Mouse (Mus musculus): ENCODE data around the gene Atp13a2. TPM values are rescaled to one million over a fixed set of nuclear protein-coding genes. Genes with fewer than 3 reads are reported as not detected.

The Atp13a2 gene
- polyA plus RNA-seq (2012; ENCODE audit: low replicate concordance), result 197 and 219 TPM in 2 replicates

GRCm38 (mm10) chr4:140986711-140987395 lies at the start of gene Atp13a2:
Atp13a2 (plus strand) TSS chr4:140986873.

GRCm38 (mm10) chr4:140960781-140961466 lies 25.7 kb upstream of the Atp13a2 start, which contains the start of gene Sdhb:
Sdhb (plus strand) TSS chr4:140961203.

DNA sequence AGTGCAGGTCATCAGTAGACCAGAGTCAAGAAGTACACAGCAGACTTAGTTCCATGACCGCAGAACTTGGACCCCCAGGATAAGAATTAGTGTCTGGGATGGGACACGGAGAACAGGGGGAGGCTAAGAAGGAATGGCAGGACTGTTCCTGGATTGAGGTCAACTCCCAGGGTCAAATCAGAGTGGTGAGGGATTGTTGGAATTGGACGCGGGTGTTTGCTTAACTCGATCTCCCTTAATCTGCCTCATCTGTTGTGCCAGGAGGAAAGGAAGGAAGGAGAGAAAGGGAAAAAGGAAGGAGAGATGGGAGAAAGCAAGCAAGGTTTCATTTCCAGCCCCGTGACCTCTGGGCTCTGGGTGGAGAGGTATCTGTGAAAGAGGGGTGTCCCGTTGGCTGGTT lies 23.4 kb downstream of the Atp13a2 start, which contains the start of gene Mfap2:
Gene Mfap2 (plus strand): TSS at position 301 of the 400 bp plus-strand sequence.

Other genes starting within 250 kb of the Atp13a2 start
- 0.07 TPM in 1 of 2 replicates, not detected in the other for gene Padi6, start 244.2 kb upstream of the Atp13a2 start, polyA plus RNA-seq (2012; ENCODE audit: low replicate concordance)
- gene Padi4, start 212.6 kb upstream of the Atp13a2 start, polyA plus RNA-seq (2012; ENCODE audit: low replicate concordance), result 1.5 and 4.5 TPM in 2 replicates
- 9.4 and 12.9 TPM in 2 replicates for gene Padi3, start 176.2 kb upstream of the Atp13a2 start, polyA plus RNA-seq (2012; ENCODE audit: low replicate concordance)
- gene Padi1, start 141.1 kb upstream of the Atp13a2 start, polyA plus RNA-seq (2012; ENCODE audit: low replicate concordance), result 0.22 and 0.39 TPM in 2 replicates
- gene Padi2, start 80.5 kb upstream of the Atp13a2 start, polyA plus RNA-seq (2012; ENCODE audit: low replicate concordance), result 0.20 and 0.33 TPM in 2 replicates
- 46.5 and 140 TPM in 2 replicates for gene Sdhb, start 25.7 kb upstream of the Atp13a2 start, polyA plus RNA-seq (2012; ENCODE audit: low replicate concordance)
- gene Mfap2, start 23.5 kb downstream of the Atp13a2 start, polyA plus RNA-seq (2012; ENCODE audit: low replicate concordance), result 0.55 and 0.79 TPM in 2 replicates
- 3.5 and 7.3 TPM in 2 replicates for gene Crocc, start 73.7 kb downstream of the Atp13a2 start, polyA plus RNA-seq (2012; ENCODE audit: low replicate concordance)
- gene Necap2, start 91.5 kb downstream of the Atp13a2 start, polyA plus RNA-seq (2012; ENCODE audit: low replicate concordance), result 323 and 426 TPM in 2 replicates
- gene Spata21, start 101.5 kb downstream of the Atp13a2 start, polyA plus RNA-seq (2012; ENCODE audit: low replicate concordance), result 0.07 and 0.16 TPM in 2 replicates
- gene Szrd1, start 152.9 kb downstream of the Atp13a2 start, polyA plus RNA-seq (2012; ENCODE audit: low replicate concordance), result 118 and 198 TPM in 2 replicates
- gene Fbxo42, start 161.0 kb downstream of the Atp13a2 start, polyA plus RNA-seq (2012; ENCODE audit: low replicate concordance), result 13.7 and 20.9 TPM in 2 replicates
- 1.5 and 1.9 TPM in 2 replicates for gene Rsg1, start 227.1 kb downstream of the Atp13a2 start, polyA plus RNA-seq (2012; ENCODE audit: low replicate concordance)